Mouse (Mus musculus): ENCODE measurements at regions not wholly inside any gene's neighbourhood (a gene's known extent, or its start where the extent isn't known, plus 50 kb on each side); places are given as distances from the start of the nearest gene placed in this dataset.

DNA sequence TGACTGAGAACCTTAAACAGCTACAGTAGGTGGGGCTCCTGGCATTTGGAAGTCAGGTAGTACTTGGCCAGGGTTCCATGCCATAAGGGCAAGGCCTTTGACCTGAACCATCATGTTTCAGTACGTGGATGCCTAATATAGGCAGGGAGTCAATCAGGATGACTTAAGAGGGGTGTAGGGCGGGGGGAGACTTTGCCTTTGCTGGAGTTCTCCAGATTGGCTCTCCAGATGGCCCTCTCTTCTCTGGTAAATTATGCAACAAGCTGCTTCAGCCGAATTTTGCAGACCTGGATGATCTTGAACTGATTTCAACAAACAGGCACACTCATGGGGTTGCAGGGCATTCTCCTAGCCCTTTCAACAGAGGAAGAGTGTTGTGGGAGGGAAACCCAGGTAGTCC lies 633.7 kb downstream of the Inhba start:
- no peak for TF ChIP-seq TCF12 (IDR thresholded peaks at IDR 0.05; ENCODE audit: insufficient read depth, poor library complexity, severe bottlenecking)
- no peak for TF ChIP-seq MYOD1 (IDR thresholded peaks at IDR 0.05; ENCODE audit: control insufficient read depth in 1 of 3, insufficient read length in 2 of 3, low read depth in 2 of 3)
- no peak for TF ChIP-seq CEBPB (IDR thresholded peaks at IDR 0.05; ENCODE audit: insufficient read depth, poor library complexity, severe bottlenecking)
- TF ChIP-seq POLR2A (IDR thresholded peaks at IDR 0.05; ENCODE audit: insufficient read length, low read depth): no peak
- TF ChIP-seq POLR2AphosphoS2 (IDR thresholded peaks at IDR 0.05; ENCODE audit: insufficient read length, low read depth): no peak
- no peak for TF ChIP-seq USF1 (IDR thresholded peaks at IDR 0.05; ENCODE audit: low read depth)
- no peak for TF ChIP-seq MAX (IDR thresholded peaks at IDR 0.05; ENCODE audit: low read depth)
